Mouse (Mus musculus) T-helper 2 cell (primary cell): Measurements from ENCODE around the gene Zzz3.

Experiments
- in situ Hi-C: fragments of 300-600 bp; cut with MboI, MseI; formaldehyde crosslinking; loops from one replicate; pipeline ENCODE4 v1.15.1; 2025; ENCODE audit warnings: high pct_unique_total_duplicates

The Zzz3 gene

DNA sequence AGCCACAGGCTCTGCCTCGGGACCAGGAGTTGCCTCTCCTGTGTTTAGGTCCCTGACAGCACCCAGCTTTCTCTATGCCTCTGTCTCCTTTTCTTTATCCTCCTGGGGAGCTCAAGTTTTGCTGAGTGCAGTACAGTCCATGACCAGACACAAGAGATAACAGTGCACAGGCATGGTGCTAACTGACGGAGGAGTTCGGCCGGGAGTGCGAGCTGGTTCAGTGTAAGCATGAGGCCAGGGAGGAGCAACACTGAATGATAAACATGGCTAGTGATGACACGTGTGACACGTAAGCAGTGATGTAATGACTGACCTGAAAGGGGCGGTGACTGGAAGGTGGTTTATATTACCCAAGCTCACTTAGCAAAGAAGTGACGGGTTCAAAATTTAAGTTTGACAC is 71.6 kb downstream of the Zzz3 start:
- in situ Hi-C loops = no loop called here

DNA sequence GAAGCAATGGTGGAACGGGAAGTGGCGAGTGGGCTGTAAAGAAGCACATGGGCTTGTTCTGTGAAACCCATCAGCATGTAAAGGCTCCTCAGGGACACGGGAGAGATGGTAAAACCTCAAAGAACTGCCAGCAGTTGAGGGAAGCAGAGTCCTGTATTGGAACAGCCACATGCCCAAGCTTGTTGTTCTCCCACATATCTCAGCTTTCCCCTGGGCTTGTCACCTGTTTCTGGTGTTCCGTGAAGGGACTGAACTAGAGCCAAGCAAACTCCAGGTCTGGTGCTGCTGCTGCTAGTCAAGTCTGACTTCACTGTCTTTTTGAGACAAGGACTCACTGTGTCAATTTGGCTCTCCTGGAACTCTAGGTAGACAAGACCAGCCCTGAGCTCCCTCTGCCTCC is 72.0 kb downstream of the Zzz3 start:
- in situ Hi-C loops = no loop called here

DNA sequence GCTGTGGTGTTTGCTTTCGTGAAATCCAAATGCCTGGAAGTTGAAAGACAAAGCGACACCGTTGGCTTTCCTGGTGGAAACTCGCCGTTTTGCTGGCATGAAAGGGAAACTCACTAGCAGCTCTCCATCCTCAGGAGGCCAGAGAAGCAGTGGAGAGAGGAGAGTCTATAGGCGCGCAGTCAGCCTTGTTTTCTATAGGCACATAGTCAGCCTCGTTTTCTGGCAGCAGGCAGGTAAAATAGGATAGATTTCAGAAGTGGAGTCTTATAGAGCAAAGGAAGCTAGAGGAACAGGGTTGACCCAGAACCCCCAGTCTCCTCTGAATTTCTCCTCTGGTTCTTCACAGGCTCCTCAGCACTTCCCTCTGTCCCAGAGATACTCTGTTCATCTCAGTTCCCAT is 72.8 kb downstream of the Zzz3 start:
- in situ Hi-C loops = no loop called here

DNA sequence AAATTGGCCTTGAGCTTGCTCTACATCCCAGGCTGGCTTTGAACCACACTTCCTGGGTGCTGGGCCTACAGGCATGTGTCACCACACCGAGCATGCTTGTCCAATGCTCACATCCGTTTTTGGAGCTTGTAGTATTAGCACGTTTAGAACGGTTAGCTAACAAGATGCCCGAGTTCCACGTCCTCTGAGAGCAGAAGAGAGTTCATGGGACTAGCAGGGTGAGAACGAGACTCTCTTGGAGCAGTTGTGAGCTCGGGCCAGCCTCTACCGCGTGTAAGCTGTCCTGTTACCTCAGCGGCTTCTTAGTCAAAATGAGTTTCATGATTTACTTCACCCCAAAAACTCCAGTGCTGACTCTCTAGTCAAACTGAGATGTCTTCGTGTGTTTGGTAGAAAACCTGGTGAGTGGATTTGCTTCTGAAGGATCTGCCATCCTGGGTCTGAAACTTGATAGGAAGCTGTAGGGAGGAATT is 73.3 kb downstream of the Zzz3 start:
- in situ Hi-C loops = no loop called here

DNA sequence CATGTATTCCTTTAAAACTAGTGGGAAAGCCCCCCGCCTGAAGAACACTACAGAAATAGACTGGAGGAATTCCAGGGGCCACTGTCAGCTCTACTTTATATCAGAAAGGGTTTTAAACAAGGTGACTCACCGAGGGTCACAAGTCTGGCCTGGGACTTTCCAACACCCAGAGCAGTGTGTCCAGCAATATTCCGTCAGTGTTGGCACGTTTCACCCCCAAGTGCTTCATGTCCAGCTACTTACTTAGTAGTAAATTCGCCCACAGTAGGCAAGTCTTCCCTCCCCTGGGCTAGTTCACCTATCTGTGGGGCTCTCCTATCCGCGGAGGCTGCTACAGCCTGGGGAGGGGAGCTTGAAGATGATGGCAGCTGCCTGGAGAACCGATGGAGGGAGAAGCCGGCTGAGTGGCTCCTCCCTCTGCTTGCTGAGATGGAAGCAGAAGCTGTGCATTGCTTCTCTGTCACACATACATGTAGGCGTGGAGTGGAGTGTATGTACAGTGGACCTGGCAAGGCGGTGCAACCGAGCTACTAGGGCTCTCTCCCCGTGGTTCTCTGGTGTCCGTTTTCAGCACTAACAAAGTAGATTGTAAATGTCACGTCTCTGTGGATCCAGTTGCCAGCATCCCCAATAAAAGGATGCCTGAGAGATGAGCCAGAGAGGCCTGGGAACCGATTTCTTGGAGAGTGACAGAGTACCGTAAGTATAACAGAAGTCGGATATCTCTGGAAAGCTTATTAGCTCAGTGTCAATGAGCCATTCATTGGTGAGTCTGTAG is 74.3 kb downstream of the Zzz3 start:
- in situ Hi-C loops = loop anchor here (5.0 kb wide), 2 partner anchors 122 to 357 kb away; partner anchors contain the start of gene Usp33

DNA sequence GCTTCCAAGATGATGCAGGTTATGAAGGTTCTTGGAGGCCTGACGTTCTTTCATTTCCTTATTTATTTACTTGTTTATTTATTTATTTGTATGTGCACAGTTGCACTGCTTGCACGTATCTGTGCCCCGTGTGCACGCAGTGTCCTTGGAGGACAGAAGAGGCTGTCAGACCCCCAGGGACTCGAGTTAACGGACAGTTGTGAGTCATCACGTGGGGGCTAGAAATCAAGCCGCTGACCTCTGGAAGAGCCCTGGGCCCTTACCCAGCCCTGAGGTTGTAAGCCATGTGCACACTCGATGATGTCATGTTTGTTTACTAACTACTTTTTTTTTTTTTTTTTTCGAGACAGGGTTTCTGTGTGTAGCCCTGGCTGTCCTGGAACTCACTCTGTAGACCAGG is 75.1 kb downstream of the Zzz3 start:
- in situ Hi-C loops = loop anchor here (5.0 kb wide), 2 partner anchors 123 to 358 kb away; partner anchors contain the start of gene Usp33

DNA sequence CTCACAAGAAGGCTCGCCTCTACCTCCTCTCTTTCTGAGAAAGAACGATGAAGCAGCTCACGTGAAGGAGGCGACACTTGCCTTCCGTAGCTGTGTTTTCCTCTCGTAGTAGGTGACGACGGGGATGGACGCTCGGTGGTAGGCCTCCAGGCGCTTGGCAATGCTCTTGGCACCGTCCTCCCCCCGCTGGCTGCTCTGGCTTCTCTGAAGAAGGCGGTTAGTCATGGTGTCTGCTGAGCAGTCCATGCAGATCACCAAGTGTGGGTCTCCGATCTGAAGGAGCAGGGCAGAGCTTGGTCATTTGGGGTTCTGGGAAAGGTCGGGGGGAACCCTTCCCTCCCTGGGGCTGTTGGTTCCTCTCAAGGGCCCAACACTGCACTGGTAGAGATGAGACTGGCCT is 77.4 kb downstream of the Zzz3 start:
- in situ Hi-C loops = loop anchor here (5.0 kb wide), 2 partner anchors 125 to 360 kb away; partner anchors contain the start of gene Usp33

DNA sequence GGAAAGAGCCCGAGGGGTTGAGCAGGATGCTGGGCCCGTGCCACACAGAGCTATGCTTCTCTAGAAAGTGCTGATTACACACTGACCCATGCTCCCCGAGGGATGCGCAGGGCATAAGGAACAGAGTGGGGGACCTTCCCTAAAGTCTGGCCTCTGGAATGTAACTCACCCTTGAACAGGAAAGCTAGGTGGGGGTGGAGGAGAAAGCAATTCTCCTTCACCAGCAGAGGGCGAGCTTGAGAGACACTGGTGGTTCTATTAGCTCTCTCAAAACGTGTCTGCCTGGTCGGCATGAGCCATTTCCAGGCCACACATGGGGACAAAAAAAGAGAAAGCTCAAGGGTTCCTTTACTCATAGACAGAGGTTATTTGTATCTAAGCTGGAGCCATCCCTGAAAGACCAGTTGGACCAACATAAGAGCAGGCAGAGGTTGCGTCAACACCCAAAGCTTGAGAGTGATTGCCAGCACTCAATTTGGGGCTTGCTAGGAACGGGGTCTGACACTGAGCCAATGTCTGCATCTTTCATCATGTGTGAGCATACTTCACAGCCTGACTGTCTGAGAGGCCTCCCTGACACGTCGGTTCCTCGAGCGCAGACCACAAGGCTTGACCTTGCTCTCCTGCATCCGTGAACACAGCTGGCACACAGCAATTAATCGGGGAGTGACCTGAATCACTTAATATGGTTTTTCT is 79.5 kb downstream of the Zzz3 start:
- in situ Hi-C loops = loop anchor here (5.0 kb wide), 2 partner anchors 127 to 362 kb away; partner anchors contain the start of gene Usp33

DNA sequence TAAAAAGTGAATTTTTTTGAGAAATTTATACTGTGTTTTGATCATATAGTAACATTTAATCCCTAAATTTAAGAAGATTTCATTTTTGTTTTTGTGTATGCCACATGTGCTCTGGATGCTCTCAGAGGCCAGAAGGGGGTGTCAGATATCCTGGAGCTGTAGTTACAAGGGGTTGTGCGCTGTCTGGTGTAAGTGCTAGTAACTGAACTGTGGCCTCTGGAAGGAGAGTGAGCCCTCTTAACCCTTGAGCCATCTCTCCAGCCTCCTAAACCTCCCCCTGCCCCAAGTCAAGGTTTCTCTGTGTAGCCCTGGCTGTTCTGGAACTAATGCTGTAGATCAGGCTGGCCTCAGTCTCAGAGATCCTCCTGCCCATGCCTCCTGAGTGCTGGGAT is 80.0 kb downstream of the Zzz3 start:
- in situ Hi-C loops = no loop called here

DNA sequence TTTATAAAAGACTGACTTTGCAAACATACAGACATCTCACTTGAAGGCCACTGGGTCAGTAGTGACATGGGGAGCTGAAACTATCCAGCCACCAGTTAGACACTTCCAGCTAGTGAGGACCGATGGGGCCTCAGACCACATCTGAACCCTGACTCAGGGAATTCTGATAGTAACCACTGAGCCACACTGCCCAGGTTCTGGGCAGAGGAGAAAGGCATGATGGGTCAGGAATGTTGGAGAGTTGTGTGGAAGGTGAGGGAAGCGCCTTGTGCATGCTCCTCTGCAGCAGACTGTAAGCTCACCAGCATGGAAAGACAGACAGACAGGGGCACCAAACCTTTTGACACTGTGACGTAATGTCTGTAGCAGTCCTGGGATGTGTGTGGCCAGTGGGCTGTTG is 80.6 kb downstream of the Zzz3 start:
- in situ Hi-C loops = no loop called here

DNA sequence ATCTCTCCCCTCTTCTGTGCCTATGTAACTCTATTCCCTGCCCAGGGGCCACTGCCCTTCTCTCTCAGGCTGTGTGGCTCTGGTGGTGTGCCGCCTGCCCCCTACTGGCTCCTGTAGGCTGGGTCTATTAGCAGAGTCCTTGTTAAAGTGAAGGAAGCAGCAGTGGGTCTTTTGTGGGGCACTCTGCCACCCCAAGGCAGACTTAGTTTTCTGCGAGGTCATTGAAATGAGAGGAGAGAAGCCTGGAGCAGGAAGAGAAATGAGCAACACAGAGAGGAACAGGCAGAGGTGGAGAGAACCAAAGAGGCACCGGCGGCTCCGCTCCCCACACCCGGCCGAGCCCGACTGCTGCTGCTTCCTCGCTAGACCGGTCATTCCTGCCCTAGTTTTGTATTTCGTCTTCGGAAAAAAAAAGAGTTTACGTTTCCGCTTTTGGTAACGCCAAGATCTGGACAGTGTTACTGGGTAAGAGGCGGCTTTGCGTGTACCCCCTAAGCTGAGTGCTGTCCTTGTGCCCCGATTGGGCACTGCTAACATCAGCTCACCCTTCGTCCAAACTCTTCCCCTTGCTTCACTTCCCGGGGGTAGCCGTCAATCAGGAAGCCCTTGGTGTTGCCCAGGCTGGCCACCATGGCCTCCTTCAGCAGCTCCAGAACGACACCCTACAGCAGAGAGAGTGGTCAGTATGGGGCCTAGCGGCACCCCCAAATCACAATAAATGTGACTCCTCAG is 82.7 kb downstream of the Zzz3 start:
- in situ Hi-C loops = no loop called here

DNA sequence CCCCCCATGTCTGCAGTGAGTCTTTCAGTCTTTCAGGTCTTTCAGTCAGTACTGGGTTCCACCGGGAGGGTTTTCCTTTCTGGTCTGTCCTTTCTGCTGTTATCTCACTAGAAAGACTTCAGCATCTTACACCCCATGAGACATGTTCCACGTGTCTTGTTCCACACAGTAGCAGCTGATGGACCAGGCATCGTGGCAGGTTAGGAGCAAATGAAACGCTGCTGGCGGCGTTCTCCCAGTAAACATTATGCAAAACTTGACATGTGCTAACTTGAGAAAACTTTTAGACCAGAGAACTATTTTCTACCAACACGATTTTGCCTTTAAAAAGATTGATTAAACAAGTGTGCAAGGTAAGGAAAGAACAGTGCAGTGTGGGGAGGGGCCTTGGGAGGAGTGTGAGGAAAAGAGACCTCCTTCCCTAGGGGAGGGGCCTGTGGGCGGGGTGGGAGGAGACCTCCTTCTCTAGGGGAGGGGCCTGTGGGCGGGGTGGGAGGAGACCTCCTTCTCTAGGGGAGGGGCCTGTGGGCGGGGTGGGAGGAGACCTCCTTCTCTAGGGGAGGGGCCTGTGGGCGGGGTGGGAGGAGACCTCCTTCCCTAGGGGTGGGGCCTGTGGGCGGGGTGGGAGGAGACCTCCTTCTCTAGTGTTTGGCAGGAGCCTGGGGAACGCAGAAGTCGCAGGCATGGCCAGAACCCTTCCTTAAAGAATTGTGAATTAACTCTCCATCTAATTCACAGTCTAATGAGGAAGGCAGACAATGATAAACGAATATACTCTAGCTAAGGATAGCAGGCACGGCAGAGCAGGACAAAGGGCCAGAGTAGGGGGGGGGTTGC is 83.5 kb downstream of the Zzz3 start:
- in situ Hi-C loops = no loop called here

DNA sequence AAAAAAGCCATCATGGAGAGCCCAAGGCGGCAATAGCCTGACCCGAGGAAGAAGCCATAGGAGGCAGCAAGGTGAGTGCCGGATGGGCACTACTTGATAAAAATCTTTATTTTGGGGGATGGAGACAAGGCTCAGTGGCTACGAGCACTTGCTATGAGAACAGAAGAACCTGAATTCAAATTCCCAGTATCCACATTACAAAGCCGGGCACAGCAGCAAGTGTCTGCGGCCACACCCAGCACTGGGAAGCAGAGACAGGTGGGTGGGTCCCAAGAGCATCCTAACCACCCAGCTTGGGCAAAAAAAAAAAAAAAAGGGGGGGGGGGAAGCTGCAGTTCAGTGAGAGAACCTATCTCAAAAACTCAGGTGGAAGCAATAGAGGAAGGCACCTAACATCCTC is 85.1 kb downstream of the Zzz3 start:
- in situ Hi-C loops = no loop called here

DNA sequence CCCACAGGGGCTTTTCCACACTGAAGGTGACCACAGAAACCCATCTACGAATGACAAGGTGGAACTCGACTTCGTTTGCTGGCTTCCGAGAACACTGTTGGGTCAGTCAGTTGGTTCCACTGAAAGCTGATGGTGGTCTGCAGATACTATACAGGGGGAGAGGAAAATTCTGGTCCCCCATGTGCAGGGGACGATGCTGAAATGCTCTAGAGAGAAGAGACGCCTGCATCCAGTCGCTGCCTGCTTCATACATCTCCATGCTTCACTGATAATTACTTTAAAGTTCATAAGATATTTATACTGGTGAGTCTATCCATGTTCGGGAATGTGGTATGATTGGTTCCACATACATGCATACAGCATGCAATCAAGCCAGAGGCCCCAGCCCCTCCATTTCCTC is 86.9 kb downstream of the Zzz3 start:
- in situ Hi-C loops = no loop called here

DNA sequence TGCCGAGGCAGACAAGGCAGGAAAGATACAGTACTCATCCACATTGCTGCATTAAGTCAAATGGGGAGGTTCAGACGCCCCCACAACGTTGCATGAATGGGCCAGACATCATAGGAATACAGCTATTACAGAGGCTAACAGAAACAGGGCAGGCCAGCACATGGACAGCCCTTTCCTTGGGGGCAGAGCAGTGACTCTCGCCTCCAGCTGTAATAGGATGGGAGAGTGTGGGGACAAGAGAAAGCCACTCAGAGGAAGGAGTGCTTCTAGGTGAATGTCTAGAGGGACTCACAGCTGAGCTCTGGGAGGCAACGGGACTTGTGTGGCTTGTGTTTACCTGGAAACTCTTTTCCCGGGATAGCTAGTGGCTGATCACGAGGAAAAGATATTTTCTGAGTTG is 88.5 kb downstream of the Zzz3 start:
- in situ Hi-C loops = no loop called here

DNA sequence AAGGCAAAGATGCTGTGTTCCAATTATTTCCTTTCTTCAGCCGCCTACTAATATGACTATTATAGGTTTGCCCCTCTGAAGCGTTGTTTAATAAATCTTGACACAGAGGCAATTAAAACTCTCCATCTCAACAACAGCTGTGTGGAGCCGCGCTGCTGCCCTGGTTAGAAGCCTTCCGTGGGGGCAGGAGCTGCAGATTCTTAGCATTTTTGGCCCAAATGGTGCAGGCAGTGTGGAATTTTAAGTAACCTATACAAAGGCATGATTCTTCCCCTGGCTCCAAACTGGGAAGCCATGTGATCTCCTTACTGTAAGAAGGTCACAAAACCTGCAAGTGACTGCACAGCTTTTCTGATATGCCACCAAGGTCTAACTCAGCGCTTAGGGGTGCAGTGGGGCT is 88.9 kb downstream of the Zzz3 start:
- in situ Hi-C loops = no loop called here

DNA sequence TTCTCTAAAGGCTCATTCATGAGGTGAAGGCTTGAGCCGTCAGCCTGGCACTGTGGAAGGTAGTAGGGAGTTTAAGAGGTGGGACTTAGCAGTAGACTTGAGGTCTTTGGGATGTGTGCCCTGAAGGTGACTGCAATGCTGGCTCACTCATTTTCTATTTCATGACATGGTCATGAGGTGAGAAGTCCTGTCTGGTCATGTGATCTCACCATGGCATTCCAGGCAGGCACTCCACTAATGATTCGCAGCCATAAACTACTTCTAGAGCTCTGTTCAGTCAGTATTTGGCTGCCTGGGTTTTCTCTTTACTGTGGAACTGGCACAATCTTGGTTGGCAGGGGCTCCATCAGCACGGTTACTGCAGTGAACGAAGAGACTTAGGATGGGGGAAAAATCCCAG is 93.7 kb downstream of the Zzz3 start:
- in situ Hi-C loops = no loop called here

DNA sequence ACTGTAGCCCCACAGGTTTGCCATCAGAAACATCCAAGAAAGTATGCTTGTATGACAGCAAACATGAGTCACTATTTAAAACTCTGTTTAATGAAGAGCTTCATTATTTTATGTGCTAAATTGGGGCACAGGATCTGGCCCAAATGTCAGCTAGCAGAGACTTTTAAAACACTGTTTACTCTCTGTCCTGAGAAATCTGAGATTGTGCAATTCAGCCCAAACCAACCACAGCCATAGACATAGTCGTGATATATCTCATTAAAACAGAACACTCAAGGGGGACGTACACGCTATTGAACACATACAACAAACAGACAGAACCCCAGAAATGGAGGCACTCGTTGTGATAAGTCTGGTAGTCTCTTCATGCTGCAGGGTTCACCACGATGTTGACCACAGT is 95.2 kb downstream of the Zzz3 start:
- in situ Hi-C loops = no loop called here

DNA sequence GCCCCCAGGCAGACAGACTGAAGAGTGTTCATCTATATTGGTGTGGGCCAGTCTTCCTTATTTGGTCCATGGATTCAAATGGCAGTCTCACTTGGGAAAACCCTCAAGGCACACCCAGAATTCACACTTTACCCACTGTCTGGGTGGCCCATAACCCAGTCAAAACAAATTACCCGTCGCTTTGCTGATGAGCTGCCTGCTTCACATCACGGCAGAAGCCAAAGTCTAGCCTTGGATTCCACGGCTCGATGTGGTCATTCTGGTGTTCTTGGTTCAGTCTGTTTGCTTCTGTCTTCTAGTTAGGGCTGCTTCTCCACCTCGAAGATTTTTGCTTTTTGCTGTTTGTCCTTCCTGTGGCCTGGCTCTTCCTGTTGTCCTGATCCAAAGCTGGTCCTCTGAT is 97.0 kb downstream of the Zzz3 start:
- in situ Hi-C loops = no loop called here

DNA sequence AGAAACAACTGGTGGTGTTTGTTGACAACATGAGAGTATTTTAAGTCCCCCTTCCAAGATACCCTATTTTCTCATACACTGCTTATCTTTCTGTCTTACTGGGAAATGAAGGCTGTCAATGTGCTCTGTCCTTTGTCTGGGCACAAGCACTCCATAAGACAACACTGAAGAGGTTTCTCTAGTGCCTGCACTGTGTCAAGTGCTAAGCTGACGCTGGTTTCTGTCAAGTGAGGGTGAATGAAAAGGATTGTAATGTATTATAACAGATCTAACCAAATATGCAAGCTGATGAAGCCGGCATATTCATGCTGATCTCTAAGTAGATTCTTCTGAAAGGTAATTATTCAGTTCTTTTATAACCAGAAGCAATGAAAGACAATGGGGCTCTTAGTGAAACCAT is 98.5 kb downstream of the Zzz3 start:
- in situ Hi-C loops = no loop called here

DNA sequence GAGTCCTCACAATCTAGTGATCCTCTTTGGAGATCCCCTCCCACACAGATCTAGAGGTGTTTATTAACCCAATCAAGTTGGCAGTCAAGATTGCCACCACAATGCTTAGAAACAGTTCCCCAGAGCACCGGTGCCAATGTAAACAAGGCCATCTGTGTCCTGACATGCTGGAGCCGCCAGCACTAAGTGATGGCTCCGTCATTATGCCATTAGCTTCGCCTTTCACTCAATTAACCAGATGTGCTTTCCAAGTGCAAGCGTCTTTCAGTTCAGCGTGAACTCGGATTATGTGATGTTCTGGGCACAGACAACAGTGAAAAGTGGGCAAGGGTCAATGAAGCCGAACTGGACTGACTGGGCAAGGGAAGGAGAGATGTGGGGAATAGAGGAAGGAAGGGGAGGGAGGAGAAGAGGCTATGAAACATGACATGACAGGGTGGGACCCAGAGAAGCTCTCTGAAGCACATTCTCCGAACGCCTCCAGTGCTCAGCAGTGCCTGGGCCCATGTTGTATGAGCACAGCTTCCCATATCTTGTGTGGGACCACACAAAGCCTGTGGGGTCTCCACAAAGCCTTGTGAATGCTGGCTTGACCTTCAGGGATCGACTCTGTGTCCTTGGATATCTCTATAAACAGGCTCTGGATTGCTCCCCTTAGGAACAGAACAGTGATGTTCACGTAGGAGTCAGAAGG is 99.5 kb downstream of the Zzz3 start:
- in situ Hi-C loops = no loop called here
